Mouse (Mus musculus) kidney, adult 2 months (tissue): Measurements from ENCODE around the gene Prr23a3.

Experiments used
- CTCF ChIP-seq: fragments of 200-500 bp; conservative IDR thresholded peaks from 2 replicates; pipeline ENCODE4 v1.5.1; 2011; ENCODE audit warnings: low read depth, mild to moderate bottlenecking, control low read depth, low read length, moderate library complexity, mixed read lengths; ENCODE audit not compliant: insufficient read depth, insufficient read length
- POLR2A ChIP-seq: fragments of 200-500 bp; IDR thresholded peaks from one replicate; pipeline ENCODE4 v1.6.1; 2011; ENCODE audit warnings: low read depth, low read length, control low read depth

GRCm38 (mm10) chr9:98816066-98816465 is 48.5 kb upstream of the Prr23a3 start:
- no peak for TF ChIP-seq POLR2A
- TF ChIP-seq CTCF: no peak
